Mouse (Mus musculus) spleen, adult 2 months (tissue): ENCODE results near the gene Crygb. TPM values are rescaled to one million over a fixed set of nuclear protein-coding genes. Genes with fewer than 3 reads are reported as not detected.

Experiments
- DNase-seq, 2 experiments: peaks; one replicate each; pipeline versions ENCODE4 v3.0.0 to v3.0.0-alpha.2; 2012 to 2021; ENCODE audit warnings: low spot score in 2 of 2, low read depth in 1 of 2
- H3K27ac ChIP-seq: fragments of 200-500 bp; 2 replicates; pipeline ENCODE4 v1.5.1; 2012; ENCODE audit warnings: low read length, inconsistent platforms; ENCODE audit not compliant: insufficient read depth
- H3K27me3 ChIP-seq: fragments of 200-500 bp; 2 replicates; pipeline ENCODE4 v1.6.1; 2012; ENCODE audit warnings: mild to moderate bottlenecking, moderate library complexity, low read length, inconsistent platforms; ENCODE audit not compliant: control insufficient read depth, insufficient read depth
- H3K36me3 ChIP-seq: fragments of 200-500 bp; 2 replicates; pipeline ENCODE4 v1.6.1; 2012; ENCODE audit warnings: mild to moderate bottlenecking, low read length, inconsistent platforms; ENCODE audit not compliant: control insufficient read depth, insufficient read depth
- H3K4me1 ChIP-seq: fragments of 200-500 bp; 2 replicates; pipeline ENCODE4 v1.6.1; 2011; ENCODE audit warnings: inconsistent platforms; ENCODE audit not compliant: control insufficient read depth, insufficient read depth, insufficient read length
- H3K4me3 ChIP-seq: fragments of 200-500 bp; 2 replicates; pipeline ENCODE4 v1.5.1; 2011; ENCODE audit warnings: mild to moderate bottlenecking, inconsistent platforms; ENCODE audit not compliant: insufficient read depth, insufficient read length; ENCODE audit errors: extremely low read depth
- CTCF ChIP-seq: fragments of 200-500 bp; IDR thresholded peaks from 2 replicates; pipeline ENCODE4 v1.5.1; 2011; ENCODE audit warnings: mild to moderate bottlenecking, inconsistent platforms; ENCODE audit not compliant: insufficient read depth, insufficient read length, insufficient replicate concordance; ENCODE audit errors: extremely low read depth
- POLR2A ChIP-seq: fragments of 200-500 bp; IDR thresholded peaks from 2 replicates; pipeline ENCODE4 v1.6.1; 2011; ENCODE audit warnings: low read depth, low read length, inconsistent platforms
- WGBS: fragments of 180-500 bp; shearing (Covaris S2); methylation state at CpG from one replicate; pipeline ENCODE4 v1.1.7; 2018; 5-methylcytosine and 5-hydroxymethylcytosine counted together
- polyA plus RNA-seq: library from polyadenylated mRNA; depleted of rRNA; stranded (reverse); fragments of >200 nt; gene quantifications from 2 replicates; pipeline ENCODE4 v1.2.3, GENCODE M21; 2012

Gene Crygb
- polyA plus RNA-seq, 1 experiment: not detected

GRCm38 (mm10) chr1:65118150-65118913 lies 36.2 kb upstream of the Crygb start:
- H3K27me3 ChIP-seq: no peaks in the 10 kb centered on the region
- no peaks in the 10 kb centered on the region for H3K36me3 ChIP-seq
- 82% methylated on average over 8 of the region's 8 CpGs for WGBS
- TF ChIP-seq POLR2A (no peak), CTCF (no peak)
- no peak for DNase-seq
- H3K4me1 ChIP-seq: no peaks in the 10 kb centered on the region
- no peak overlapping the region for H3K27ac ChIP-seq
- no peak overlapping the region for H3K4me3 ChIP-seq

- H3K4me1 ChIP-seq: no peaks in the 10 kb centered on the region
Measured at GRCm38 (mm10) chr1:65113536-65114172, 31.6 kb upstream of the Crygb start.

GRCm38 (mm10) chr1:65112807-65113196 lies 30.7 kb upstream of the Crygb start:
- no peaks in the 10 kb centered on the region for H3K27me3 ChIP-seq
- H3K36me3 ChIP-seq: no peaks in the 10 kb centered on the region
- DNase-seq: no peak
- H3K4me1 ChIP-seq: no peaks in the 10 kb centered on the region
- WGBS: 56% methylated on average over 14 of the region's 14 CpGs
- H3K4me3 ChIP-seq: no peak overlapping the region
- TF ChIP-seq POLR2A (no peak), CTCF (no peak)
- H3K27ac ChIP-seq: peak overlapping the region; percentile 65

More at GRCm38 (mm10) chr1:65113536-65114172, 31.6 kb upstream of the Crygb start:
- Histone ChIP-seq H3K36me3 (no peaks in the 10 kb centered on the region), H3K27ac (no peak overlapping the region), H3K4me3 (no peak overlapping the region), H3K27me3 (no peaks in the 10 kb centered on the region)
- 81% methylated on average over 5 of the region's 5 CpGs for WGBS
- DNase-seq: no peak
- TF ChIP-seq POLR2A (no peak), CTCF (no peak)

- H3K4me3 ChIP-seq: no peak overlapping the region; the same call in 1 of the 2 replicates
- H3K27me3 ChIP-seq: no peaks in the 10 kb centered on the region
- DNase-seq: peak; percentile 7 to 23
- H3K27ac ChIP-seq: no peak overlapping the region
- no peaks in the 10 kb centered on the region for H3K4me1 ChIP-seq
- WGBS: 24% methylated on average over 8 of the region's 8 CpGs
- no peaks in the 10 kb centered on the region for H3K36me3 ChIP-seq
- peak; percentile 69; the same call in 1 of the 2 replicates for TF ChIP-seq CTCF
- TF ChIP-seq POLR2A: no peak
Measured at GRCm38 (mm10) chr1:65112031-65112806, 30.1 kb upstream of the Crygb start.

- H3K4me3 ChIP-seq: no peak overlapping the region
Measured at GRCm38 (mm10) chr1:65109756-65110435, 27.8 kb upstream of the Crygb start.

GRCm38 (mm10) chr1:65109196-65109595 lies 27.1 kb upstream of the Crygb start:
- Histone ChIP-seq H3K36me3 (no peaks in the 10 kb centered on the region), H3K27me3 (no peaks in the 10 kb centered on the region), H3K4me3 (no peak overlapping the region), H3K4me1 (no peaks in the 10 kb centered on the region), H3K27ac (no peak overlapping the region)
- TF ChIP-seq CTCF (no peak), POLR2A (no peak)
- DNase-seq: no peak
- WGBS: 85% methylated on average over 8 of the region's 8 CpGs

More at GRCm38 (mm10) chr1:65109756-65110435, 27.8 kb upstream of the Crygb start:
- TF ChIP-seq CTCF (no peak), POLR2A (no peak)
- DNase-seq: no peak
- no peaks in the 10 kb centered on the region for H3K27me3 ChIP-seq
- no peaks in the 10 kb centered on the region for H3K4me1 ChIP-seq
- WGBS: 90% methylated on average over 25 of the region's 25 CpGs
- no peak overlapping the region for H3K27ac ChIP-seq
- no peaks in the 10 kb centered on the region for H3K36me3 ChIP-seq
